Mouse (Mus musculus) hindbrain, embryonic 11.5 days (tissue): ENCODE data around the gene Eva1c. TPM values are rescaled to one million over a fixed set of nuclear protein-coding genes. Genes with fewer than 3 reads are reported as not detected.

Experiments
- ATAC-seq: fragments of 200-750 bp; cut with Nextera tagmentation; 2 replicates; pipeline ENCODE4 v1.8.0; 2017; ENCODE audit warnings: mild to moderate bottlenecking, moderate TSS enrichment, moderate library complexity; ENCODE audit not compliant: low FRiP score
- DNase-seq: peaks from one replicate; pipeline ENCODE4 v3.0.0-alpha.2; 2015; ENCODE audit warnings: low spot score
- H3K27ac ChIP-seq: fragments of 300-500 bp; sonication (generic); 2 replicates; pipeline ENCODE4 v1.5.1; 2014; ENCODE audit warnings: mild to moderate bottlenecking, low read depth, low read length
- H3K27me3 ChIP-seq: fragments of 300-500 bp; sonication (generic); 2 replicates; pipeline ENCODE4 v1.6.1; 2014; ENCODE audit warnings: mild to moderate bottlenecking, low read length, moderate library complexity, mixed read lengths; ENCODE audit not compliant: control insufficient read depth, insufficient read depth
- H3K36me3 ChIP-seq: fragments of 300-500 bp; sonication (generic); 2 replicates; pipeline ENCODE4 v1.6.1; 2014; ENCODE audit warnings: mild to moderate bottlenecking, low read length, moderate library complexity, mixed read lengths; ENCODE audit not compliant: control insufficient read depth, insufficient read depth
- H3K4me1 ChIP-seq: fragments of 300-500 bp; sonication (generic); replicated peaks from 2 replicates; pipeline ENCODE4 v1.6.1; 2014; ENCODE audit warnings: low read length, mixed read lengths; ENCODE audit not compliant: control insufficient read depth, insufficient read depth
- H3K4me2 ChIP-seq: fragments of 300-500 bp; sonication (generic); replicated peaks from 2 replicates; pipeline ENCODE4 v1.6.1; 2014; ENCODE audit warnings: mild to moderate bottlenecking, low read depth, low read length
- H3K4me3 ChIP-seq: fragments of 300-500 bp; sonication (generic); 2 replicates; pipeline ENCODE4 v1.5.1; 2014; ENCODE audit warnings: low read depth, low read length
- H3K9ac ChIP-seq: fragments of 300-500 bp; sonication (generic); 2 replicates; pipeline ENCODE4 v1.6.1; 2014; ENCODE audit warnings: low read depth, low read length
- H3K9me3 ChIP-seq: fragments of 300-500 bp; sonication (generic); 2 replicates; pipeline ENCODE4 v1.6.1; 2016; ENCODE audit warnings: low read length; ENCODE audit not compliant: control insufficient read depth
- WGBS: fragments of 180-500 bp; shearing (Covaris S2); extraction: QIAGEN DNeasy Blood & Tissue Kit; methylation state at CpG from one replicate; pipeline ENCODE4 v1.1.7; 2014; 5-methylcytosine and 5-hydroxymethylcytosine counted together
- polyA plus RNA-seq: library from polyadenylated mRNA; unstranded; fragments of >200 nt; fragmentation: Nextera tagmentation; extraction: Ambion mirVana; gene quantifications from 2 replicates; pipeline ENCODE4 v1.2.1, GENCODE M21; 2014

The Eva1c gene
- polyA plus RNA-seq, 1 experiment from 2014 or later = 1.9 TPM

DNA sequence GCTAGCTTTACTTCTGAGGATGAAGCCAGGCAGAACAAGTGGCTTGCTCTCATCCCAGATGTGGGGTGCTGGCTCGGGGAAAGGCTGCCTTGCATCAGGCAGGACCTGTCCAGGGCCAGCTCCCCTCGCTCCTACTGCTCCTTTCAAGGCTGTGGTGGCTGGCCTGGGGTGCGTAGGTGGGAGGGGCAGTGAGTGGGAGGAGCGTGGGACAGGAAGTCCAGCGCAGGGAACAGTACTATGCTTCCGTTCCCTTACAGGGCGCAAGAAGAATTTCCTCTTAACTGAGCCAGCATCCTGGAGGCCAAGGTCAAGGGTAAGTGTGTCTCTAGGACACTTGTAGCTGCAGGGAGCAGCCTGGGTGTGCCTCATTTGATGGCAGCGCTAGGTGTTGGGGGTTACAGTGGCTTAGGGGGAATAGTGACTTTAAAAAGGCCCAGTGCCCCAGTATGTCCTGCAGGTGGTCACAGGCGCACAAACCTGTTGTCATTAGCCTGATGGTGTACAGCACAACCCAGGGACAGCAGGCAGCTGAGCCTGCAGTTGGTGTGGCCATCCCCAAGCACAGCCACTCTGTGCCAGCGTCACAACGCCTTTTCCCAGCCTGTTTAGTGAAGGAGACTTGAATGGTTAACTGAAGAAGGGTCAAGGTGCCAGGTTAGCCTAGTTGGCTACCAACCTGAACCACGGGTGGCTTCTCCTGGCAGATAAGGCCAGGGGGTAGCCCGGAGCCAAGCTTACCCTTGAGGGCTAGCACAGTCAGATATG, 98.3 kb downstream of the Eva1c start:
- 92% methylated on average over 13 of the region's 13 CpGs for WGBS
- no peak for DNase-seq
- H3K27me3 ChIP-seq = no peaks in the 10 kb centered on the region
- H3K9ac ChIP-seq = no peak overlapping the region
- no peak overlapping the region for H3K27ac ChIP-seq
- no peaks in the 10 kb centered on the region for H3K4me1 ChIP-seq
- ATAC-seq = no peak
- H3K4me3 ChIP-seq = no peak overlapping the region
- no peaks in the 10 kb centered on the region for H3K9me3 ChIP-seq
- no peaks in the 10 kb centered on the region for H3K36me3 ChIP-seq
- no peak overlapping the region for H3K4me2 ChIP-seq

DNA sequence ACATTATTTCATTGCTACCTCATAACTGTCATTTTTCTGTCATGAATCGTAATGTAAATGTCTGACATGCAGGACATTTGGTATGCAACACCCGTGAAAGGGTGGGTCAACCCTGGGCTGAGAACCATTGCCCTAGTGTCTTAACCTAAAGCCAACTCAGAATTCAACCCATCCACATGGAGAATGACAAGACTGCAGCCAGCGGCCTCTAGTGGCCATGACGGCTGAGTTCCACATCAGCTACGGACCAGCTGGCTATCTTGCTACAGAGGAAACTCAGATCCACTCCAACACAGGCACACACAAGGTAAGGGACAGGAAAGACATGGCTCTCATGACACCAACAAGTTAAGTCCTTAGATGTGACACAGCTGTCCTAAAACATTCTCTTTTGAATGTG, 98.9 kb downstream of the Eva1c start:
- WGBS = 27% methylated on average over 5 of the region's 5 CpGs
- DNase-seq (peak; percentile 77), ATAC-seq (peak; percentile 44; the same call in 1 of the 2 replicates)
- no peaks in the 10 kb centered on the region for H3K36me3 ChIP-seq
- H3K4me1 ChIP-seq = no peaks in the 10 kb centered on the region
- H3K27me3 ChIP-seq = no peaks in the 10 kb centered on the region
- no peaks in the 10 kb centered on the region for H3K9me3 ChIP-seq
- no peak overlapping the region for H3K27ac ChIP-seq
- no peak overlapping the region for H3K4me3 ChIP-seq
- no peak overlapping the region for H3K9ac ChIP-seq
- H3K4me2 ChIP-seq = no peak overlapping the region

DNA sequence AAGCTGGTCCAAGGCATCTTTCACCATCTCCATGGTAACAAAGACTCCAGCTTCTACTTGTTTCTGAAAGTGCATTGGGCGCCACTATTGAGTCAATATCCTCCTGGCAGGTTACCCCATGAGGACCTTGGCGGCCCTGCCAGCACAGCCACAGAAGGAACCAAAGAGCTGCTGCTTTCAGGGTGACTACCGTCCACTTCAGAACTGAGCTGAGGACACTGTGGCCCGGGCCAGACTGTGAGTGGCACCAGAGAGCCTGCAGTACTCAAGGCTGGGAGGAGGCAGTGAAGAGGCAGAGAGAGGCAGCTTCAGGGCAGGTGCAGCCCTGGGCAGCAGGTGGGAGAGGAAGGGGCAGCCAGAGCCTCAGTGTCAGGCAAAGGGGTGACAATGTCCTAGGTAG, 100.9 kb downstream of the Eva1c start:
- H3K4me3 ChIP-seq = no peak overlapping the region
- ATAC-seq (no peak), DNase-seq (no peak)
- no peaks in the 10 kb centered on the region for H3K9me3 ChIP-seq
- no peaks in the 10 kb centered on the region for H3K4me1 ChIP-seq
- H3K27ac ChIP-seq = no peak overlapping the region
- WGBS = 89% methylated on average over 4 of the region's 4 CpGs
- no peaks in the 10 kb centered on the region for H3K27me3 ChIP-seq
- H3K36me3 ChIP-seq = no peaks in the 10 kb centered on the region
- no peak overlapping the region for H3K4me2 ChIP-seq
- H3K9ac ChIP-seq = no peak overlapping the region

DNA sequence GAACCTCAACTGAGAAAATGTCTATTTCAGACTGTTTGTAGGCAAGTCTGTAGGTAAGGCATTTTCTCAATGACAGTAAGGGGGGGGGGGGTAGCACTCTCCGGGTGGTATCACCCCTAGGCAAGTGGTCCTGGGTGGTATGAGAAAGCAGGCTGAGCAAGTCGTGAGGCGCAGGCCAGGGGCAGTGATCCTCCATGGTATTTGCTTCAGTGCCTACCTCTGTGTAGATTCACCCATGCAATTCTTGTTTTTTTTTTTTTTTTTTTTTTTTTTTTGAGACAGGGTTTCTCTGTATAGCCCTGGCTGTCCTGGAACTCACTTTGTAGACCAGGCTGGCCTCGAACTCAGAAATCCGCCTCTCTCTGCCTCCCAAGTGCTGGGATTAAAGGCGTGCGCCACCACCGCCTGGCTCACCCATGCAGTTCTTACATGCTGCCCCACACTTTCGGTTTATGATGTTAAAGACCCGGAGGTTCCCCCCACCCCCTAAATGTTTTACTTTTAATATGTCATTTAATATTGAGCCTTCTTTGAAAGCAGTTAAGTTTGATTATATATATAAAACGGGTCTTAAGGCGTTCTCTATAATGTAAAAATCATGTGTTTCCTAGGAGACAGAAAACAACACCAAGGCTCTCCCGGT, 107.1 kb downstream of the Eva1c start:
- Histone ChIP-seq H3K9ac (peak overlapping the region; percentile 80), H3K4me3 (peak overlapping the region; percentile 80), H3K9me3 (no peaks in the 10 kb centered on the region), H3K27ac (no peak overlapping the region), H3K36me3 (no peaks in the 10 kb centered on the region), H3K4me1 (no peaks in the 10 kb centered on the region), H3K4me2 (peak overlapping the region; percentile 82), H3K27me3 (no peaks in the 10 kb centered on the region)
- WGBS = 29% methylated on average over 13 of the region's 13 CpGs
- ATAC-seq = no peak
- no peak for DNase-seq

DNA sequence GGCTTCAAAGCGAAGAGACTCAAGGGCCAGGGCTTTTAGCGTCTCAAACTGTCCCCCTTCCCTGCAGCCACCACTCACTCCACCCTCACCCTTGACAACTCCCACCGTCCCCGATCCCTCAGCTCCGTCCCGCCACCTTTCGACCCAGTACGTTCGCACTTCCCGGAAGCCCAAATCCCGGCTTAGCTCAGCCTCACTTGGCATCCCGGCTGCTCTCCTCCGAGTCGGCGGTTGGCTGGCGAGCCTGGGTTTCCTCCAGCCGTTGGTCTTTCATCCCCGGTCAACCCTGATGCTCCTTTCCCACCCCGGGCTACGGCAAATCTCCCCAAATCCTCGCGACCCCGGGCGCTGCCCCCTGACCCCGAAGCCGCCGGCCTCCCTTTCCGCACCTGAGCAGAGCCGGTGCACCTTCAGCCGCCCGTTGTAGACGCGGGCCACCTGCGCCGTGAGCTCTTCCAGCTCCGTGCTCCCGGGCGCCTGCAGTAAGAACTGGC, 107.7 kb downstream of the Eva1c start:
- H3K4me1 ChIP-seq = no peaks in the 10 kb centered on the region
- peak overlapping the region; percentile 81 for H3K27ac ChIP-seq
- peak overlapping the region; percentile 80 for H3K9ac ChIP-seq
- H3K4me3 ChIP-seq = peak overlapping the region; percentile 80
- WGBS = 1% methylated on average over 38 of the region's 38 CpGs
- DNase-seq (peak; percentile 67), ATAC-seq (peak; percentile 67)
- H3K9me3 ChIP-seq = no peaks in the 10 kb centered on the region
- no peaks in the 10 kb centered on the region for H3K36me3 ChIP-seq
- peak overlapping the region; percentile 82 for H3K4me2 ChIP-seq
- no peaks in the 10 kb centered on the region for H3K27me3 ChIP-seq

DNA sequence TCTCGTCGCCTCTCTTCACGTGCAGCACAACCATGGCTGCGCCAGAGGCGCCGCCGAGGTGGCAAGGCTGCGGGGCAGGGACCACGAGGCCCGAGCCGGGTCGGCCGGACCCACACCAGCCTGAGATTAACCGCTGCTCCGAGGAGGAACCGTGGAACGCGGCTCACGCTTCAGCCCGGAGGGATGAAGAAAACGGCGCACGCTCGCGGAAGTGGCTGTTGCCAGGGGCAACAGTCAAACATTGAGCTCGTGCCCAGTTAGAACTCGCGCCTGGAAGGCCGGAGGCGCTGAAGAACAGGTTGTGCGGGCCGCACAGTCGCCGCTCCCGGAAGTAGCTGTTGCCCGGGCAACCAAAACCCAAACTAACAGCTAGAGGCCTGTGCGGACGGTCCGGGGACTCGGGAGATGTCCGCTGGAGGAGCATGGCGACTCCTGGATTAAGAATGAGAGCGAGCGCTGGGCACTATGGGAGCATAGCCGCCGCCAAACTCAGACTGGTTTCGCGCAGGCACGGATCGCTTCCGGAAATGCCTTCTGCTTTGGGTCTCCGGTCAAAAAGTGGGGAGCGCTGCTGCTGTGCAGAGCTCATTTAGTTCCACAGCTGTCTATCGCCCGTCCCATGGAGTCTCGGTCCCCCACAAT, 108.3 kb downstream of the Eva1c start, which contains the start of gene Cfap298:
TSS of gene Cfap298 (minus strand) at position 428 of the 642 bp plus-strand sequence.
- H3K9ac ChIP-seq = peak within 1 kb of the TSS; percentile 80
- no peaks in the 10 kb centered on the region for H3K27me3 ChIP-seq
- H3K4me1 ChIP-seq = no peaks in the 10 kb centered on the region
- H3K4me2 ChIP-seq = peak within 1 kb of the TSS; percentile 82
- DNase-seq = peak; percentile 98
- H3K27ac ChIP-seq = peak within 1 kb of the TSS; percentile 81
- H3K9me3 ChIP-seq = no peaks in the 10 kb centered on the region
- peak within 1 kb of the TSS; percentile 80 for H3K4me3 ChIP-seq
- under 1% methylated on average over 56 of the region's 56 CpGs for WGBS
- ATAC-seq = peak; percentile 98
- no peaks in the 10 kb centered on the region for H3K36me3 ChIP-seq

DNA sequence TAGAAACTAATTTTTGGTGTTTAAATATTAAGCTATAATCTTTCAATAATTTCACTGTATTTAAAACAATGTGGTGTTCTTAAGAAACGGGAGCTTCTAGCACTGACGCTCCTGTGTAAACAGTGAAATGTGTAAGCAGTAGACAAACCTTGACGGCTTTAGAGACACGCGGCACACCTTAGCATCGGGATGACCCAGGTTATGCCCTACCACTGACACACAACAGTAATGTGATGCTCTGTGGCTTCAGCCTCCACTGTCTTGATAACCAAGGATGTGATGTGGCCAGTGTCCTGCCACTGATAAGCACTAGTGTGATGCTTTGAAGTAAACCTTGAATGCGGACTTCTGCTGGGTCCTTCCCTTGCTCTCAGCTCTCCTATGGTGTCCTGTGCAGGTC, 114.7 kb downstream of the Eva1c start:
- Histone ChIP-seq H3K27me3 (no peaks in the 10 kb centered on the region), H3K9ac (no peak overlapping the region), H3K9me3 (no peaks in the 10 kb centered on the region), H3K4me2 (no peak overlapping the region), H3K27ac (no peak overlapping the region), H3K4me1 (no peaks in the 10 kb centered on the region), H3K36me3 (no peaks in the 10 kb centered on the region), H3K4me3 (no peak overlapping the region)
- no peak for ATAC-seq
- no peak for DNase-seq
- WGBS = 95% methylated on average over 7 of the region's 7 CpGs

DNA sequence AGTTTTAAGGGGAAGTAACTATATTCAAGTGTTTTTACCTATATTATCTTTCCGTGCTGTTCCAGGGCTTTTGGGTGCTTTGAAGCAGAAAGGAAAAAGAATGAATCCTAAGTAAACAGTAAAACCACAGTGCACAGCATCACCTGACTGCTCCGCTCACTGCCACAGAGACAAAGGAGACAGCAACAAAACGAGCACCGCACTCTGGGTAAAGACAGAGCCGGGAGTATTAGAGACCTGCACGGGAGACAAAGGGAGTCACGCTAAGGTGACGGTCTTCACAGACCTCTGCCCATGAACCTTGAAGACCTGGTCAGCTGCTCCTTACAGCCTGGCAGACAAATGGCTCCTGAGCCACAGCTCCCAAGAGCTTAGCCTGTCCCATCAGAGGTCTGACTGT, 120.5 kb downstream of the Eva1c start:
- no peaks in the 10 kb centered on the region for H3K27me3 ChIP-seq
- no peaks in the 10 kb centered on the region for H3K4me1 ChIP-seq
- H3K9me3 ChIP-seq = no peaks in the 10 kb centered on the region
- ATAC-seq (no peak), DNase-seq (no peak)
- no peak overlapping the region for H3K4me2 ChIP-seq
- H3K36me3 ChIP-seq = no peaks in the 10 kb centered on the region
- no peak overlapping the region for H3K9ac ChIP-seq
- WGBS = 87% methylated on average over 8 of the region's 8 CpGs
- H3K4me3 ChIP-seq = no peak overlapping the region
- H3K27ac ChIP-seq = no peak overlapping the region
